Mouse (Mus musculus): ENCODE measurements around the gene Dmrta1.

DNA sequence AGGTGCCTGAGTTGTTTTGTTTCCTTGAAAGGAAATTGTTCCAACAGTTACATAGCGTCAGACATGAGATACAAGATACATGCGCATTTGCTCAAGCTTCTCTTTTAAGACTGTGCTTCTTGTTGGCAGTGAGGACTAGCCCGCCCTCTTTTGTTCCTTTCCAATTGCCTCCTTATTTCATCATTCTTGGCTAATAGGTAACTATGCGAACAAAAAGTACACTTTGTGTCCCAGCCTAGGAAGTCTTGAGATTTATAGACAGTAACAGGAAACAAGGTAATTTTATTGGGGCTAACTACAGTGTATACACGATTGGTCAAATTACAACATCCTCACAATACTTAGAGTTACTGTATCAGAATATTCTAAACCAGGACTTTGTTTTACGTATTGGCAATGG, 47.7 kb upstream of the Dmrta1 start:
- TF ChIP-seq CTCF (conservative IDR thresholded peaks at IDR 0.05; ENCODE audit: insufficient read depth, insufficient read length, low read depth, low read length), result no peak
- no peak for TF ChIP-seq POLR2A (IDR thresholded peaks at IDR 0.05; ENCODE audit: low read depth, low read length)

All from kidney, adult 2 months (tissue).